Mouse (Mus musculus): ENCODE data around the gene Xrcc3.

GRCm38 (mm10) chr12:111798493-111798892 is 15.2 kb downstream of the Xrcc3 start:
- TF ChIP-seq CHD1 (IDR thresholded peaks at IDR 0.05; ENCODE audit: low read depth, low read length): no peak
- TF ChIP-seq CTCF (conservative IDR thresholded peaks at IDR 0.05 in 1 of 2, IDR thresholded peaks at IDR 0.05 in 1 of 2; ENCODE audit: low read depth in 2 of 2, low read length in 2 of 2): no peak
- no peak for TF ChIP-seq POLR2A (IDR thresholded peaks at IDR 0.05; ENCODE audit: low read depth, low read length)
- no peak for TF ChIP-seq NRF1 (IDR thresholded peaks at IDR 0.05; ENCODE audit: low read depth, low read length)
- TF ChIP-seq USF1 (IDR thresholded peaks at IDR 0.05; ENCODE audit: low read depth, low read length): no peak

Data from CH12.LX (cell line).